Mouse (Mus musculus) liver, embryonic 16.5 days (tissue): ENCODE data around the gene Srgap2. TPM values are rescaled to one million over a fixed set of nuclear protein-coding genes. Genes with fewer than 3 reads are reported as not detected.

Source experiments
- ATAC-seq: fragments of 200-750 bp; cut with Nextera tagmentation; 2 replicates; pipeline ENCODE4 v1.8.0; 2017; ENCODE audit warnings: low read depth, mild to moderate bottlenecking, moderate number of reproducible peaks, moderate library complexity
- H3K27ac ChIP-seq: fragments of 300-500 bp; sonication (generic); 2 replicates; pipeline ENCODE4 v1.5.1; 2014; ENCODE audit warnings: mild to moderate bottlenecking, low read length
- H3K27me3 ChIP-seq: fragments of 300-500 bp; sonication (generic); 2 replicates; pipeline ENCODE4 v1.6.1; 2014; ENCODE audit warnings: low read depth, low read length, mixed read lengths; ENCODE audit not compliant: control insufficient read depth, insufficient read depth
- H3K36me3 ChIP-seq: fragments of 300-500 bp; sonication (generic); 2 replicates; pipeline ENCODE4 v1.6.1; 2014; ENCODE audit warnings: mild to moderate bottlenecking; ENCODE audit not compliant: control insufficient read depth, insufficient read depth
- H3K4me1 ChIP-seq: fragments of 300-500 bp; sonication (generic); 2 replicates; pipeline ENCODE4 v1.6.1; 2014; ENCODE audit warnings: low read depth, low read length, mixed read lengths; ENCODE audit not compliant: control insufficient read depth
- H3K4me2 ChIP-seq: fragments of 300-500 bp; sonication (generic); 2 replicates; pipeline ENCODE4 v1.6.1; 2014; ENCODE audit warnings: low read depth, low read length, mixed read lengths
- H3K4me3 ChIP-seq: fragments of 300-500 bp; sonication (generic); 2 replicates; pipeline ENCODE4 v1.5.1; 2014; ENCODE audit warnings: low read depth, mild to moderate bottlenecking, low read length
- H3K9ac ChIP-seq: fragments of 300-500 bp; sonication (generic); 2 replicates; pipeline ENCODE4 v1.6.1; 2014; ENCODE audit warnings: low read depth, low read length
- H3K9me3 ChIP-seq: fragments of 300-500 bp; sonication (generic); replicated peaks from 2 replicates; pipeline ENCODE4 v1.6.1; 2016; ENCODE audit warnings: low read length; ENCODE audit not compliant: control insufficient read depth
- WGBS: fragments of 180-500 bp; shearing (Covaris S2); extraction: QIAGEN DNeasy Blood & Tissue Kit; methylation state at CpG from one replicate; pipeline ENCODE4 v1.1.7; 2014; ENCODE audit not compliant: insufficient replicate concordance; 5-methylcytosine and 5-hydroxymethylcytosine counted together
- polyA plus RNA-seq: library from polyadenylated mRNA; unstranded; fragments of >200 nt; fragmentation: Nextera tagmentation; extraction: Ambion mirVana; gene quantifications from 2 replicates; pipeline ENCODE4 v1.2.1, GENCODE M21; 2015

Gene Srgap2
- polyA plus RNA-seq, 1 experiment from 2014 or later = 5.3 TPM

GRCm38 (mm10) chr1:131324816-131325463 lies 202.2 kb downstream of the Srgap2 start:
- Histone ChIP-seq H3K27ac (no peak overlapping the region), H3K36me3 (no peaks in the 10 kb centered on the region), H3K27me3 (no peaks in the 10 kb centered on the region), H3K4me2 (no peak overlapping the region), H3K4me3 (no peak overlapping the region), H3K9me3 (no peaks in the 10 kb centered on the region), H3K9ac (no peak overlapping the region), H3K4me1 (no peaks in the 10 kb centered on the region)
- 62% methylated on average over 3 of the region's 3 CpGs for WGBS
- no peak for ATAC-seq

DNA sequence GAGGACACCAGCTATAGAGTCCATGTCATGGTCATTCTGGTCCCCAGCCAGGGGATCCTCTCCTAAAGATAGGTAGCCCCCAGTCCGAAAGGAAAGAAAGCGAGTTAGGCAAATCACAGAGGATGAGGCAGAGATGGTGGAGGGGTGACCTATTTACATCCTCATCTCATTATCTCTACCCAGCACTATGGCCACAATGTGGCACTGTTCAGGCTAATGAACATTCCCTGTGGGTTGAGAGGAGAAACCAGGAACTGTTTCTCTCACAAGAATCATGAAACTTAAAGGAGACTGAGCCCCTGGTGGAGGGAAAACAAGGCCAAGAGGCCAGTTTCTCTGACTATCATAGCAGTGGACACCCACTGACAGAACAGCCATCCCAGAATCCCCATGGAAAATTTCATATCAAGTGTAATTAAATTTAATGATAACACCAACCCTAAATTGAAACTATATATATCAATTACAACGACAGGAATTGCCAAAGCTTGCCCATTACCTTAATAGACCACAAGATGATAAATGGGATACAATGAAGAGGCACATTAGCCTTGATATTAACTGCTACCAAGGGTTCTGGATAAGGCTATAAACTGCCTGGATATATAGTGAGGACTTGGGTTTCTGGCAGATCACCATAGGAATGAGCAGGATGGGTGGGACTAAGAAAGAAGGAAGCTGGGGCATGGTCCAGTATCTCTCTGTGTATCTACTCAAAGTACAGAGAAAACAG lies 207.4 kb downstream of the Srgap2 start:
- no peak overlapping the region for H3K4me3 ChIP-seq
- 79% methylated on average over 3 of the region's 3 CpGs for WGBS
- no peaks in the 10 kb centered on the region for H3K9me3 ChIP-seq
- no peaks in the 10 kb centered on the region for H3K27me3 ChIP-seq
- no peak overlapping the region for H3K27ac ChIP-seq
- peaks cover 7% of the 10 kb centered on the region for H3K36me3 ChIP-seq
- H3K4me1 ChIP-seq = no peaks in the 10 kb centered on the region; the same call in 1 of the 2 replicates
- H3K9ac ChIP-seq = no peak overlapping the region
- H3K4me2 ChIP-seq = no peak overlapping the region
- no peak for ATAC-seq

- ATAC-seq = no peak
- H3K4me2 ChIP-seq = no peak overlapping the region
- H3K36me3 ChIP-seq = peaks cover 7% of the 10 kb centered on the region
- H3K4me3 ChIP-seq = no peak overlapping the region
- WGBS = 41% methylated on average over 2 of the region's 2 CpGs
- H3K9me3 ChIP-seq = no peaks in the 10 kb centered on the region
- H3K4me1 ChIP-seq = no peaks in the 10 kb centered on the region; the same call in 1 of the 2 replicates
- no peak overlapping the region for H3K9ac ChIP-seq
- no peaks in the 10 kb centered on the region for H3K27me3 ChIP-seq
- no peak overlapping the region for H3K27ac ChIP-seq
Observed at GRCm38 (mm10) chr1:131318397-131318796, 208.8 kb downstream of the Srgap2 start.

DNA sequence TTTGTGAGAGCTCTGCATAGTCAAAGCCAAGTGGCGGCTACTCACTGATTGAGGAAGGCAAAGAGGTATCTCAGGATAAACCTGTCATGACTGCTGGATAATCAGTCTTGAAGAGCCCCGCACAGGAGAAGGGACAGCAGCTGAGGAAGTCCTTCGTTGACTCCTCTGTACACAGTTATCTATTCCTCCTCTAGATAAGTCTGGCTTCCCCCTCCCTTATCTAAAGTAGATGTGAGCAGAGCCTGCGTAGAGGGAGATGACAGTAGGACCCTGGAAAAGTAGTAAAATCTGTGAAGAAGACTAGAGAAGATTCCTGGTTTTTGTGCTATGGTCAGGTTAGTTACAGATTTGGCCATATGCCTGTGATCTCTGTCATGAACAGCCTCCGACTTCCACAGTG lies 209.5 kb downstream of the Srgap2 start:
- H3K9ac ChIP-seq = no peak overlapping the region
- 32% methylated on average over 5 of the region's 5 CpGs for WGBS
- no peaks in the 10 kb centered on the region for H3K9me3 ChIP-seq
- no peak overlapping the region for H3K4me2 ChIP-seq
- H3K36me3 ChIP-seq = peaks cover 7% of the 10 kb centered on the region
- no peak overlapping the region for H3K4me3 ChIP-seq
- no peaks in the 10 kb centered on the region; the same call in 1 of the 2 replicates for H3K4me1 ChIP-seq
- no peak for ATAC-seq
- H3K27ac ChIP-seq = no peak overlapping the region
- H3K27me3 ChIP-seq = no peaks in the 10 kb centered on the region

- Histone ChIP-seq H3K4me2 (no peak overlapping the region), H3K4me3 (no peak overlapping the region), H3K27ac (no peak overlapping the region), H3K9me3 (no peaks in the 10 kb centered on the region), H3K36me3 (peaks cover 4% of the 10 kb centered on the region), H3K27me3 (no peaks in the 10 kb centered on the region), H3K9ac (no peak overlapping the region), H3K4me1 (no peaks in the 10 kb centered on the region)
- ATAC-seq = no peak
- 69% methylated on average over 3 of the region's 3 CpGs for WGBS
Observed at GRCm38 (mm10) chr1:131311284-131311683, 215.9 kb downstream of the Srgap2 start.

GRCm38 (mm10) chr1:131310237-131310818 lies 216.8 kb downstream of the Srgap2 start:
- Histone ChIP-seq H3K9ac (no peak overlapping the region), H3K4me3 (no peak overlapping the region), H3K36me3 (peaks cover 2% of the 10 kb centered on the region; the same call in 1 of the 2 replicates), H3K4me1 (no peaks in the 10 kb centered on the region), H3K9me3 (no peaks in the 10 kb centered on the region), H3K27ac (no peak overlapping the region), H3K27me3 (no peaks in the 10 kb centered on the region), H3K4me2 (no peak overlapping the region)
- WGBS = 77% methylated on average over 5 of the region's 5 CpGs
- ATAC-seq = no peak

DNA sequence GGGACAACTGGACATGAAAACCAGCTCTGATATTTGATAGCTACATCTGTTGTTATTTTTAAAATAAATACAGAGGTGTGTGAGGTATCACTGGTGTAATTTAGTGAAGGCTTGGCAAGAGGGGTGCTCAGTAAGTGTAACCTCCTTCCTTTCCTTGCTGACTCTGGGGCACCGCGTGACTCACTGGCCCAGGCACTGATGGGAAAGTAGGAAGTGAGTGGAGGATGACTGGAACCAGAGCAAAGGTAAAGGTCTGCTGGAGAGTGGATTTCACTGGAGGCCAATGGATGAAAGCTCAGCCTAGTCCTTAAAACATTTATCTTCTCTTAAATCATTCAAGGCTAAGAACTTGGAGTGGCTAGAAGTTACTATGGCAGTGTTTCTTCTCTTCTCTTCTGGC lies 226.4 kb downstream of the Srgap2 start:
- ATAC-seq = no peak
- no peaks in the 10 kb centered on the region for H3K4me1 ChIP-seq
- H3K27me3 ChIP-seq = no peaks in the 10 kb centered on the region
- no peaks in the 10 kb centered on the region for H3K9me3 ChIP-seq
- H3K4me2 ChIP-seq = no peak overlapping the region
- H3K27ac ChIP-seq = no peak overlapping the region
- no peak overlapping the region for H3K9ac ChIP-seq
- H3K4me3 ChIP-seq = no peak overlapping the region
- WGBS = 70% methylated on average over 2 of the region's 2 CpGs
- H3K36me3 ChIP-seq = no peaks in the 10 kb centered on the region

DNA sequence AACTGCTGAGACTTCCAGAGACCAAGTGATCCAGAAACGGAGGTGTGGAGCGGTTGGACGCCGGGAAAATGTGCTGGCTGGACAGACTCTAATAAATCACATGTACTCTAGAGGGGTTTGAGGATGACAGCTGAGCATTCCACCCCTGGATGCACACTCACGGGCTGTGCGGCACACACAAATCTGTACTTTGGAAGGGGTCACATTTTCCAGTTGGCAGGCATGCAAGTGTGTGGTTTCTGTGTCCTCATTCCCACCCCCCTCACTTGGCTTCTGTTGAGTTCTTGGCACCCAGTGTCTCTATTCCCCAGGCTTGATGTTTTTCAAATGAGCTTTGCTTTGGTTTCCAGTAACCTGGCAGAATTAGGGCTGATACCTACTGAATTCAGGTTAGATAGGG lies 227.4 kb downstream of the Srgap2 start:
- WGBS = 85% methylated on average over 6 of the region's 6 CpGs
- no peaks in the 10 kb centered on the region for H3K27me3 ChIP-seq
- no peak overlapping the region for H3K4me2 ChIP-seq
- no peaks in the 10 kb centered on the region for H3K9me3 ChIP-seq
- no peak for ATAC-seq
- no peak overlapping the region for H3K4me3 ChIP-seq
- no peak overlapping the region for H3K9ac ChIP-seq
- H3K27ac ChIP-seq = no peak overlapping the region
- H3K36me3 ChIP-seq = no peaks in the 10 kb centered on the region
- H3K4me1 ChIP-seq = no peaks in the 10 kb centered on the region

DNA sequence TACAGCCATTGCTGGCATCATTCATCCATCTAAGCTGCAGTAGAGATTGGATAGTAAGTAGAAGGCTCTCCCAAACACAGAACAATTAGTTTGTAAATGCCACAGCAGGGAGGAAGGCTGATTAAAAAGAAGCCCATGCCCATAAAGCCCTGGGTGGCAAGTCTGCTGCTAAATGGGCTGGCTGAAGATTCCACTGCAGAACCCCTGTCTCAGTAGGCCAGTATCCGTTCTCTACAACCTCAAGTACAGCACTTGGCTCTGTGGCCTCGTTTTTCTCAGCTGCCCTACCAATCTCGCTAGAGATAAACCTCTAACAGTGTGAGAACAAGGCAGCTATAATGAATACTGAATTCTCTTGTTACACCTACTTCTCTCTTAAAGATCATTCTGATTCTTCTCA lies 227.9 kb downstream of the Srgap2 start:
- no peaks in the 10 kb centered on the region for H3K27me3 ChIP-seq
- 59% methylated on average over 3 of the region's 3 CpGs for WGBS
- H3K27ac ChIP-seq = no peak overlapping the region
- no peaks in the 10 kb centered on the region for H3K9me3 ChIP-seq
- H3K36me3 ChIP-seq = no peaks in the 10 kb centered on the region
- no peak overlapping the region for H3K4me3 ChIP-seq
- no peaks in the 10 kb centered on the region for H3K4me1 ChIP-seq
- H3K9ac ChIP-seq = no peak overlapping the region
- no peak for ATAC-seq
- H3K4me2 ChIP-seq = no peak overlapping the region
